Mouse (Mus musculus): ENCODE results near the gene Kif1c.

- no peak for TF ChIP-seq POLR2A (IDR thresholded peaks at IDR 0.05; ENCODE audit: low read depth, low read length)
- TF ChIP-seq CTCF (IDR thresholded peaks at IDR 0.05; ENCODE audit: extremely low read depth, insufficient read length, insufficient replicate concordance, low read depth, low read length), result no peak
These were observed 29.9 kb upstream of the Kif1c start for GRCm38 (mm10) chr11:70670483-70670882.

All from small intestine, adult 2 months (tissue).